Mouse (Mus musculus) lung, embryonic 14.5 days (tissue): ENCODE results near the gene Notch3. TPM values are rescaled to one million over a fixed set of nuclear protein-coding genes. Genes with fewer than 3 reads are reported as not detected.
"Not testable (repeated sequence)": the region's sequence is repeated elsewhere in the genome, so short reads cannot be mapped to it uniquely, and the experiment has no call there.

Source experiments
- ATAC-seq: fragments of 200-750 bp; cut with Nextera tagmentation; 2 replicates; pipeline ENCODE4 v1.8.0; 2017; ENCODE audit warnings: mild to moderate bottlenecking, moderate TSS enrichment, moderate library complexity; ENCODE audit not compliant: insufficient read depth
- DNase-seq: peaks from one replicate; pipeline ENCODE4 v3.0.0-alpha.2; 2015
- H3K27ac ChIP-seq: fragments of 300-500 bp; sonication (generic); 2 replicates; pipeline ENCODE4 v1.5.1; 2014; ENCODE audit warnings: low read depth, mild to moderate bottlenecking, moderate library complexity
- H3K27me3 ChIP-seq: fragments of 300-500 bp; sonication (generic); 2 replicates; pipeline ENCODE4 v1.6.1; 2014; ENCODE audit warnings: low read length, control low read depth; ENCODE audit not compliant: insufficient read depth
- H3K36me3 ChIP-seq: fragments of 300-500 bp; sonication (generic); 2 replicates; pipeline ENCODE4 v1.6.1; 2014; ENCODE audit warnings: control low read depth; ENCODE audit not compliant: insufficient read depth
- H3K4me1 ChIP-seq: fragments of 300-500 bp; sonication (generic); 2 replicates; pipeline ENCODE4 v1.6.1; 2014; ENCODE audit warnings: antibody characterized with exemption, control low read depth; ENCODE audit not compliant: insufficient read depth
- H3K4me2 ChIP-seq: fragments of 300-500 bp; sonication (generic); 2 replicates; pipeline ENCODE4 v1.6.1; 2014; ENCODE audit warnings: mild to moderate bottlenecking
- H3K4me3 ChIP-seq: fragments of 300-500 bp; sonication (generic); 2 replicates; pipeline ENCODE4 v1.5.1; 2014; ENCODE audit warnings: low read depth, low read length
- H3K9ac ChIP-seq: fragments of 300-500 bp; sonication (generic); 2 replicates; pipeline ENCODE4 v1.6.1; 2014
- H3K9me3 ChIP-seq: fragments of 300-500 bp; sonication (generic); 2 replicates; pipeline ENCODE4 v1.6.1; 2016; ENCODE audit warnings: low read depth, low read length, control low read depth
- CTCF ChIP-seq: IDR thresholded peaks from 2 replicates; pipeline ENCODE4 v1.5.1; 2016; ENCODE audit warnings: antibody characterized with exemption, low read depth
- WGBS: fragments of 180-500 bp; shearing (Covaris S2); extraction: QIAGEN DNeasy Blood & Tissue Kit; methylation state at CpG from one replicate; pipeline ENCODE4 v1.1.7; 2014; 5-methylcytosine and 5-hydroxymethylcytosine counted together
- polyA plus RNA-seq: library from polyadenylated mRNA; unstranded; fragments of >200 nt; fragmentation: Nextera tagmentation; extraction: Ambion mirVana; gene quantifications from 2 replicates; pipeline ENCODE4 v1.2.1, GENCODE M21; 2014

Gene Notch3
- polyA plus RNA-seq, 1 experiment from 2014 or later = 21.7 TPM

- peak; percentile 70 for DNase-seq
- H3K4me3 ChIP-seq = peak overlapping the region; percentile 36
- H3K4me2 ChIP-seq = peak overlapping the region; percentile 97
- H3K4me1 ChIP-seq = peaks cover 13% of the 10 kb centered on the region
- ATAC-seq = peak; percentile 56
- no peaks in the 10 kb centered on the region for H3K36me3 ChIP-seq
- no peaks in the 10 kb centered on the region for H3K9me3 ChIP-seq
- H3K27ac ChIP-seq = no peak overlapping the region
- peak overlapping the region; percentile 10; the same call in 1 of the 2 replicates for H3K9ac ChIP-seq
- H3K27me3 ChIP-seq = peaks cover 12% of the 10 kb centered on the region; the same call in 1 of the 2 replicates
- no peak for TF ChIP-seq CTCF
- 2% methylated on average over 56 of the region's 56 CpGs for WGBS
These were observed 52.9 kb downstream of the Notch3 start for GRCm38 (mm10) chr17:32113523-32114421.

- no peak overlapping the region for H3K27ac ChIP-seq
- no peaks in the 10 kb centered on the region for H3K9me3 ChIP-seq
- H3K9ac ChIP-seq = peak overlapping the region; percentile 10; the same call in 1 of the 2 replicates
- H3K4me1 ChIP-seq = peaks cover 9% of the 10 kb centered on the region
- peaks cover 12% of the 10 kb centered on the region; the same call in 1 of the 2 replicates for H3K27me3 ChIP-seq
- no peak for DNase-seq
- ATAC-seq = no peak
- WGBS = 16% methylated on average over 8 of the region's 8 CpGs
- no peak for TF ChIP-seq CTCF
- H3K4me2 ChIP-seq = peak overlapping the region; percentile 97
- H3K36me3 ChIP-seq = no peaks in the 10 kb centered on the region
- H3K4me3 ChIP-seq = peak overlapping the region; percentile 36
These were observed 53.5 kb downstream of the Notch3 start for GRCm38 (mm10) chr17:32113255-32113522.

GRCm38 (mm10) chr17:32112434-32113254, 54.0 kb downstream of the Notch3 start:
- no peak for ATAC-seq
- no peak for TF ChIP-seq CTCF

GRCm38 (mm10) chr17:32110980-32111780, 55.5 kb downstream of the Notch3 start:
- Histone ChIP-seq H3K36me3 (no peaks in the 10 kb centered on the region), H3K4me3 (no peak overlapping the region), H3K27ac (no peak overlapping the region), H3K4me1 (no peaks in the 10 kb centered on the region), H3K4me2 (no peak overlapping the region), H3K9me3 (no peaks in the 10 kb centered on the region), H3K9ac (no peak overlapping the region), H3K27me3 (peaks cover 12% of the 10 kb centered on the region; the same call in 1 of the 2 replicates)
- no peak for TF ChIP-seq CTCF
- DNase-seq (no peak), ATAC-seq (no peak)
- WGBS = 73% methylated on average over 10 of the region's 10 CpGs

More at GRCm38 (mm10) chr17:32112434-32113254, 54.0 kb downstream of the Notch3 start:
- H3K27ac ChIP-seq = no peak overlapping the region
- no peak overlapping the region for H3K9ac ChIP-seq
- peaks cover 6% of the 10 kb centered on the region for H3K4me1 ChIP-seq
- H3K36me3 ChIP-seq = no peaks in the 10 kb centered on the region
- H3K4me2 ChIP-seq = peak overlapping the region; percentile 97
- peaks cover 12% of the 10 kb centered on the region; the same call in 1 of the 2 replicates for H3K27me3 ChIP-seq
- no peaks in the 10 kb centered on the region for H3K9me3 ChIP-seq
- no peak overlapping the region; the same call in 1 of the 2 replicates for H3K4me3 ChIP-seq
- 57% methylated on average over 8 of the region's 8 CpGs for WGBS
- no peak for DNase-seq

- Histone ChIP-seq H3K27me3 (peaks cover 12% of the 10 kb centered on the region; the same call in 1 of the 2 replicates), H3K27ac (no peak overlapping the region), H3K36me3 (no peaks in the 10 kb centered on the region), H3K9ac (no peak overlapping the region), H3K9me3 (no peaks in the 10 kb centered on the region), H3K4me3 (no peak overlapping the region), H3K4me1 (no peaks in the 10 kb centered on the region), H3K4me2 (no peak overlapping the region)
- no peak for DNase-seq
- ATAC-seq = no peak
- no peak for TF ChIP-seq CTCF
- 31% methylated on average over 2 of the region's 2 CpGs for WGBS
These were observed 56.2 kb downstream of the Notch3 start for GRCm38 (mm10) chr17:32110424-32110823.

- H3K27ac ChIP-seq = no peak overlapping the region
- DNase-seq (no peak), ATAC-seq (no peak)
- H3K4me1 ChIP-seq = no peaks in the 10 kb centered on the region
- 60% methylated on average over 6 of the region's 6 CpGs for WGBS
- H3K9ac ChIP-seq = no peak overlapping the region
- no peak for TF ChIP-seq CTCF
- no peaks in the 10 kb centered on the region for H3K9me3 ChIP-seq
- H3K4me3 ChIP-seq = no peak overlapping the region
- H3K4me2 ChIP-seq = no peak overlapping the region
- H3K27me3 ChIP-seq = peaks cover 11% of the 10 kb centered on the region; the same call in 1 of the 2 replicates
- H3K36me3 ChIP-seq = no peaks in the 10 kb centered on the region
These were observed 57.3 kb downstream of the Notch3 start for GRCm38 (mm10) chr17:32109201-32109940.

- H3K9ac ChIP-seq, H3K36me3 ChIP-seq, H3K4me3 ChIP-seq, H3K27ac ChIP-seq, ATAC-seq, H3K4me2 ChIP-seq, H3K27me3 ChIP-seq, H3K4me1 ChIP-seq, DNase-seq, H3K9me3 ChIP-seq: not testable (repeated sequence)
- 57% methylated on average over 5 of the region's 5 CpGs for WGBS
These were observed 58.2 kb downstream of the Notch3 start for GRCm38 (mm10) chr17:32108320-32109011.
